Mouse (Mus musculus) heart, embryonic 12.5 days (tissue): ENCODE results near the gene Pax4. TPM values are rescaled to one million over a fixed set of nuclear protein-coding genes. Genes with fewer than 3 reads are reported as not detected.

Experiments used
- ATAC-seq: fragments of 200-750 bp; cut with Nextera tagmentation; 2 replicates; pipeline ENCODE4 v1.8.0; 2017; ENCODE audit warnings: moderate TSS enrichment, moderate library complexity; ENCODE audit not compliant: insufficient number of reproducible peaks, low FRiP score
- H3K27ac ChIP-seq: fragments of 300-500 bp; sonication (generic); 2 replicates; pipeline ENCODE4 v1.5.1; 2016; ENCODE audit warnings: mild to moderate bottlenecking, moderate library complexity; ENCODE audit not compliant: poor library complexity, severe bottlenecking
- H3K27me3 ChIP-seq: fragments of 300-500 bp; sonication (generic); replicated peaks from 2 replicates; pipeline ENCODE4 v1.6.1; 2016; ENCODE audit warnings: mild to moderate bottlenecking, moderate library complexity
- H3K36me3 ChIP-seq: fragments of 300-500 bp; sonication (generic); 2 replicates; pipeline ENCODE4 v1.6.1; 2016; ENCODE audit warnings: mild to moderate bottlenecking, moderate library complexity
- H3K4me1 ChIP-seq: fragments of 300-500 bp; sonication (generic); replicated peaks from 2 replicates; pipeline ENCODE4 v1.6.1; 2016; ENCODE audit warnings: mild to moderate bottlenecking
- H3K4me2 ChIP-seq: fragments of 300-500 bp; sonication (generic); 2 replicates; pipeline ENCODE4 v1.6.1; 2016; ENCODE audit warnings: mild to moderate bottlenecking, moderate library complexity
- H3K4me3 ChIP-seq: fragments of 300-500 bp; sonication (generic); 2 replicates; pipeline ENCODE4 v1.5.1; 2016; ENCODE audit warnings: mild to moderate bottlenecking
- H3K9ac ChIP-seq: fragments of 300-500 bp; sonication (generic); 2 replicates; pipeline ENCODE4 v1.6.1; 2016; ENCODE audit warnings: mild to moderate bottlenecking, moderate library complexity
- H3K9me3 ChIP-seq: fragments of 300-500 bp; sonication (generic); replicated peaks from 2 replicates; pipeline ENCODE4 v1.6.1; 2016; ENCODE audit warnings: mild to moderate bottlenecking, moderate library complexity
- WGBS: fragments of 180-500 bp; shearing (Covaris S2); methylation state at CpG from one replicate; pipeline ENCODE4 v1.1.7; 2016; 5-methylcytosine and 5-hydroxymethylcytosine counted together
- polyA plus RNA-seq: library from polyadenylated mRNA; unstranded; fragments of >200 nt; fragmentation: Nextera tagmentation; extraction: Ambion mirVana; gene quantifications from 2 replicates; pipeline ENCODE4 v1.2.1, GENCODE M21; 2016

Gene Pax4
- polyA plus RNA-seq, 1 experiment from 2014 or later = not detected

GRCm38 (mm10) chr6:28447937-28448336, 1.2 kb downstream of the Pax4 start:
- no peak for ATAC-seq
- Histone ChIP-seq H3K9ac (no peak overlapping the region), H3K4me1 (no peaks in the 10 kb centered on the region), H3K4me3 (no peak overlapping the region), H3K27ac (no peak overlapping the region), H3K4me2 (no peak overlapping the region), H3K36me3 (no peaks in the 10 kb centered on the region), H3K27me3 (peaks cover 54% of the 10 kb centered on the region), H3K9me3 (no peaks in the 10 kb centered on the region)
- 72% methylated on average over 7 of the region's 7 CpGs for WGBS

- no peak for ATAC-seq
- 63% methylated on average over 6 of the region's 6 CpGs for WGBS
These were observed 17.7 kb downstream of the Pax4 start for GRCm38 (mm10) chr6:28431538-28431855.

DNA sequence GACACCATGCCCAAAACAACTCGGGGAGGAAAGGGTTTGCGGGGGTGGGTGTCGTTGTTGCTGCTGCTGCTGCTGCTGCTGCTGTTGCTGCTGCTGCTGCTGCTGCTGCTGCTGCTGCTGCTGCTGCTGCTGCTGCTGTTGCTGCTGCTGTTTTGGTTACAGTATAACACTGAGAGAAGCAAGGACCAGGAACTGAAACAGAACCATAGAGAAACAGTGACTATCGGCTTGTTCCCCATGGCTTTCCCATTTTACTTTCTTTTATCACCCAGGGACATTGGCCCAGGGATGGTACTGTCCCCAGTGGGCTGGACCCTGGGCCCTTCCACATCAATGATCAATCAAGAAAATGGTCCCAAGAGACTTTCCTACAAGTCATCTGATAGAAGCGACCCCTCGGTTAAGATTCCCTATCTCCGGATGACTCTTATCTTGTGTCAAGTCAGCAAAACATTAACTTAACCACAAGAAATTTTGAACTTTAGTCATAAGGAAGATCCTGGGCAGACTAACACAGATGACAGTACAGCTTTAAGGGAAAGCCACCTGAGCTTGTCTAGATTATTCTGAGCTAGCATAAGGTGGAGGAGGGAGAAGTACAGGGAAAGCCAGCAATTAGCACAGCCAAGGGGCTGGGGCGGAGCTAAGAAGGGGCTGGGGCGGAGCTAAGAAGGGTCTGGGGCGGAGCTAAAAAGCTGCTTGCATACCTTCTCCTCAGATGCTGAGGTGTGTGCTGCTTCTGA, 18.2 kb downstream of the Pax4 start:
- H3K27me3 ChIP-seq = no peaks in the 10 kb centered on the region
- no peak overlapping the region for H3K4me2 ChIP-seq
- 0 out of 2 replicates have a peak, but pooled peaks cover 4% of the 10 kb centered on the region for H3K4me1 ChIP-seq
- no peak overlapping the region for H3K27ac ChIP-seq
- H3K9ac ChIP-seq = no peak overlapping the region
- no peaks in the 10 kb centered on the region for H3K9me3 ChIP-seq
- WGBS = 66% methylated on average over 10 of the region's 10 CpGs
- H3K4me3 ChIP-seq = no peak overlapping the region
- H3K36me3 ChIP-seq = peaks cover 12% of the 10 kb centered on the region
- ATAC-seq = no peak

More at GRCm38 (mm10) chr6:28431538-28431855, 17.7 kb downstream of the Pax4 start:
- Histone ChIP-seq H3K9ac (no peak overlapping the region), H3K4me3 (no peak overlapping the region), H3K36me3 (peaks cover 6% of the 10 kb centered on the region), H3K4me2 (no peak overlapping the region), H3K9me3 (no peaks in the 10 kb centered on the region), H3K27me3 (no peaks in the 10 kb centered on the region), H3K4me1 (0 out of 2 replicates have a peak, but pooled peaks cover 4% of the 10 kb centered on the region), H3K27ac (no peak overlapping the region)

GRCm38 (mm10) chr6:28429870-28430269, 19.3 kb downstream of the Pax4 start:
- peaks cover 7% of the 10 kb centered on the region for H3K4me1 ChIP-seq
- no peaks in the 10 kb centered on the region for H3K9me3 ChIP-seq
- no peak overlapping the region for H3K9ac ChIP-seq
- H3K36me3 ChIP-seq = peaks cover 22% of the 10 kb centered on the region
- H3K27me3 ChIP-seq = no peaks in the 10 kb centered on the region
- no peak for ATAC-seq
- H3K4me2 ChIP-seq = no peak overlapping the region
- H3K27ac ChIP-seq = no peak overlapping the region
- WGBS = 81% methylated on average over 11 of the region's 11 CpGs
- no peak overlapping the region for H3K4me3 ChIP-seq

DNA sequence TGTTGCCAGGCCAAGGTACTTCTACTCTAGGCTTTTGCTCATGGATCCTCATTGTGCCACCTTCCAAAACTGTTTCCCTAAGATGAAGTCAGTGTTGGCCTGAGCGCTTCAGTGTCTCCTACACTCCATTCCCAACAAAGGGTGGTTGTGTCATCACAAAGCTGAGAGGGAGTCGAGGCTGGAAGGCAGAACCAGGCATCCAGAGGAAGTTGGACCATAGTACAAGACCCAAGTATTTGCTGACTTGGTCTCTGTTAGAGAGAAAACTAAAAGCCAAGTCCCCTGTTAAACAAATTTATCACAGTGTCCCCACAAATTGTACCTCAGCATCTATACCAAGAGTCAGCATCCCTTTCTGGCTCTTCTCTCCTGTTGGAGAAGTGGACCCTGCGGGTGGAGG, 20.9 kb downstream of the Pax4 start, which contains the start of gene Gcc1:
Gene Gcc1, minus strand, starts transcription at position 101 of the 400 bp plus-strand sequence.
- peaks cover 25% of the 10 kb centered on the region for H3K36me3 ChIP-seq
- peaks cover 15% of the 10 kb centered on the region for H3K4me1 ChIP-seq
- H3K9ac ChIP-seq = no peak within 1 kb of the TSS
- H3K27me3 ChIP-seq = no peaks in the 10 kb centered on the region
- 82% methylated on average over 3 of the region's 3 CpGs for WGBS
- no peak within 1 kb of the TSS for H3K4me3 ChIP-seq
- H3K9me3 ChIP-seq = no peaks in the 10 kb centered on the region
- no peak within 1 kb of the TSS for H3K27ac ChIP-seq
- ATAC-seq = no peak
- H3K4me2 ChIP-seq = no peak within 1 kb of the TSS

DNA sequence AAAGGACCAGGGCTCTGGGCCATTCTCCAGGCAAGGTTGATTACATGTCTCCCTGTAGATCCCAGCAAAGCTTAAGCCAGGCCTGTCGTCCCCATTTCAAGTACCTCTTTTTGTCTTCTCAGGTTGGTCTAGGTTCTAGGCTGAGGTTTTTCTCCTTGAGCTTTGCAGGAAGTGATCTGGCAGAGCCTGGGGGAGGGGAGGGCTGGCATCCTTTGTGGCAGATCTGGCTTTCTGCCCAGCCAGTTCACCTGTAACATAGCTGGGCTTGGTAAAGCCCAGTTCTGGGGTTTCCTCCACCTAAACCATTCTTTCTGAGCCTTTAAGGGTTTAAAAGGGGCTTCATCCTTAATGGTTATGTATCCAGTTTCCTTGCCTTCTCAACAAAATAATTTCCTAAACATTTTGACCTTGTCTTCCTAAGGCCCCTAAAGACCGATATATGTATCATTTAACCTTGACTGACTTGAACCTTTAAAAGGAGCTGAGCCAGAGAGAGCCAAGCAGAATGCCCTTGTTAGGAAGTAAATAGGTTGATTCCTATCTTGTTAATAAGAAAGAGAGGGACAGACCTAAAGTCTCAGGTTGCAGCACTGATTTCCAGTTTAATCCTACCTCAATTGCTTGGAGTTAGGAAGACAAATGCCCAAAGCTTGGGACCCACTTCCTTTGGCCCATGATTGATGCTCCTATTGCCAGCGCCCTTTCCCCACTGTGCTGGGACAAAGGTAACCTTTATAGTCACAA, 21.9 kb downstream of the Pax4 start, which contains the start of gene Fscn3:
Gene Fscn3, plus strand, starts transcription at position 694 of the 744 bp plus-strand sequence.
- Histone ChIP-seq H3K4me3 (no peak within 1 kb of the TSS), H3K27me3 (no peaks in the 10 kb centered on the region), H3K9ac (no peak within 1 kb of the TSS), H3K27ac (no peak within 1 kb of the TSS), H3K4me1 (peaks cover 20% of the 10 kb centered on the region), H3K4me2 (no peak within 1 kb of the TSS), H3K36me3 (peaks cover 25% of the 10 kb centered on the region), H3K9me3 (no peaks in the 10 kb centered on the region)
- ATAC-seq = no peak
- WGBS = 80% methylated on average over 3 of the region's 3 CpGs

DNA sequence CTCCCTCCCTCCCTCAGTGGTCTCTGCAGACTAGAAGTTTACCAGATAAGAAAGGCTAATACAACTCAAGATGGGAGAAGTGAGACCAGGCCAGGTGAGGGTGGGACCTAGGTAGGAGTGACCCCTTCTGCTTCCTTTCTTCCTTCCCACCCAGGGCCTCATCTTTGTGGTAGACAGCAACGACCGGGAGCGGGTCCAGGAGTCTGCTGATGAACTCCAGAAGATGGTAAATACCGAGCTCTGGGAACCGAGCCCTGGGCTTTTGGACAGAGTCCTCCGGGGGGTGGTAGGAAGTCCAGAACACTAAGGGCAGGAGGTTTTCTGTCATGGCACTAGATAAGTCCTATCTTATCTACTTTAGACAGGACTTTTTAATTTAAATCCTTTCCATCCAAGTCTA, 24.1 kb downstream of the Pax4 start:
- 0 out of 2 replicates have a peak overlapping the region, but pooled peaks have one; percentile 16 for H3K9ac ChIP-seq
- H3K4me1 ChIP-seq = peaks cover 36% of the 10 kb centered on the region
- H3K4me3 ChIP-seq = peak overlapping the region; percentile 98
- peak overlapping the region; percentile 73 for H3K4me2 ChIP-seq
- H3K27ac ChIP-seq = no peak overlapping the region
- no peaks in the 10 kb centered on the region for H3K9me3 ChIP-seq
- peaks cover 25% of the 10 kb centered on the region for H3K36me3 ChIP-seq
- no peaks in the 10 kb centered on the region for H3K27me3 ChIP-seq
- WGBS = 54% methylated on average over 6 of the region's 6 CpGs
- no peak for ATAC-seq

DNA sequence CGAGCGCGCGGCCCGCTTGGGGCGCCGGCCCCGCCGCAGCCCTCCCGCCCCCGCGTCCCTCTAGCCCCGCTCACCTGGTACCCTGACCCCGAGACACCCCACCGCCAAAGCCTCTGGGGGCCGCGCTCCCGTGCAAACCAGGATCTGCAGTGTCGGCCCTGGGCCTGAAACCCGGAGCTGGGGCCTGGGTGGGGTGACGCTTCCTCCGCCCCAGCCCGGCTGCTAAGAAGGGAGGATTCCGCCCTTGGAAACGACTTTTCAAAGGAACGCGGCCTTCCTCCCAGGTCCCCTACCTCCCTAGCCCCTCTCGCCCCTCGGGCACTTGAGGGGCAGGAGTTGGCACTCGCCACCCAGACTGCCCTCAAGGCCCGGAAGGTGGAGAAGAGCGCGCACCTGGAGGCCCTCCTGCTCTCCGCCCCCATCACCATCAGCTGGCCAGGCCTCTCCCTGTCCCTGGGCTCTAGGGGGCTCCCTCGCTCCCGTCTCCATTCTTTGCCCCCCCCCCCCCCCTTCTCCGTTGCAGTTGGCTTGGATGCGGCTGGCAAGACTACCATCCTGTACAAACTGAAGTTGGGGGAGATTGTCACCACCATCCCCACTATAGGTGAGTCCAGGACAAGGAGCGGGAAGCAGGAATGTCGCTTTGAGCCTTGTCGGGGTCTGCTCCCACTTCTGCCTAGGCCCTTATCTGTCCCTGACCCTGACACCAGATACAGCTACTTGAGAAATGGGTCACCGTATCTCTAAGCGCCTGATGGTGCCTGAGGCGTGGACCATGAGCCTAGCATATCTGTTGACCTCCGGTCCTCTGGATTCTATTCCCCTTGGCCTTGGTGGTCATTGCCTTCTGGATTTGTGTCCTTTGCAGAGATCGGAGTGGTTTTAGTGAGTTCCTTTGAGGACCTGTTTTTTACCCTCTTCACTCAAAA, 25.1 kb downstream of the Pax4 start:
- Histone ChIP-seq H3K9ac (peak overlapping the region; percentile 98), H3K4me2 (peak overlapping the region; percentile 73), H3K27ac (peak overlapping the region; percentile 80), H3K4me3 (peak overlapping the region; percentile 98), H3K36me3 (peaks cover 27% of the 10 kb centered on the region), H3K4me1 (peaks cover 43% of the 10 kb centered on the region), H3K27me3 (no peaks in the 10 kb centered on the region), H3K9me3 (no peaks in the 10 kb centered on the region)
- peak; percentile 66 for ATAC-seq
- 3% methylated on average over 43 of the region's 46 CpGs for WGBS

DNA sequence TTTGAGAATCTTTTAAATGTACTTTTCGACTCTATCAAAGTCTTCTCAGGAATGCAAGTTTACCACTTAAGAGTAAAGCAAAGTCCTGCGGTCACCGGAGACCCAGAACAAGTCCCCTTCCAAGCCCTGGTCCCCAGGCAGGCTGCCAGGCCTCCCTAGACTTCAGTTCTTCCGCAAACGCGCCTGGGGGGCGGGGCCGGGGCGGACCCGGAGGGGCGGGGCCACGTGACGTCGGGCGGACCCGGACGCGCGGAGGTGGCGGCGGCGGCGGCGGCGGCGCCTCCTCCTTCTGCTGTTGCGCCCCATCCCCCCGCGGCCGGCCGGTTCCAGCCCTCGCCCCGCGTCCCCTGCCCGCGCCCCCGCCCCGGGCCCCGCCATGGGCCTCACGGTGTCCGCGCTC, 25.8 kb downstream of the Pax4 start, which contains the start of gene Arf5:
Gene Arf5, plus strand, starts transcription at position 248 of the 400 bp plus-strand sequence.
- H3K4me2 ChIP-seq = peak within 1 kb of the TSS; percentile 73
- peak within 1 kb of the TSS; percentile 80 for H3K27ac ChIP-seq
- 1% methylated on average over 39 of the region's 42 CpGs for WGBS
- no peaks in the 10 kb centered on the region for H3K9me3 ChIP-seq
- no peaks in the 10 kb centered on the region for H3K27me3 ChIP-seq
- peaks cover 35% of the 10 kb centered on the region for H3K36me3 ChIP-seq
- H3K9ac ChIP-seq = peak within 1 kb of the TSS; percentile 98
- peaks cover 43% of the 10 kb centered on the region for H3K4me1 ChIP-seq
- ATAC-seq = peak; percentile 79
- peak within 1 kb of the TSS; percentile 98 for H3K4me3 ChIP-seq

GRCm38 (mm10) chr6:28422651-28423290, 26.4 kb downstream of the Pax4 start:
- Histone ChIP-seq H3K4me2 (peak overlapping the region; percentile 73), H3K4me1 (peaks cover 43% of the 10 kb centered on the region), H3K9ac (no peak overlapping the region), H3K36me3 (peaks cover 40% of the 10 kb centered on the region), H3K27ac (peak overlapping the region; percentile 80; the same call in 1 of the 2 replicates), H3K27me3 (no peaks in the 10 kb centered on the region), H3K9me3 (no peaks in the 10 kb centered on the region), H3K4me3 (peak overlapping the region; percentile 98)
- WGBS = 70% methylated on average over 15 of the region's 15 CpGs
- ATAC-seq = no peak
